Mouse (Mus musculus) heart, embryonic 14.5 days (tissue): ENCODE results near the gene Bmper. TPM values are rescaled to one million over a fixed set of nuclear protein-coding genes. Genes with fewer than 3 reads are reported as not detected.

Source experiments
- ATAC-seq: fragments of 200-750 bp; cut with Nextera tagmentation; 2 replicates; pipeline ENCODE4 v1.8.0; 2017; ENCODE audit warnings: low read depth, moderate TSS enrichment; ENCODE audit not compliant: insufficient number of reproducible peaks, insufficient read depth, low FRiP score
- H3K27ac ChIP-seq, 2 experiments: fragments of 200-500 bp in 1 of 2; fragments of 300-500 bp in 1 of 2; sonication (generic) in 1 of 2; replicated peaks in 1 of 2; 2 replicates each; pipeline ENCODE4 v1.5.1; 2012 to 2014; ENCODE audit warnings: low read depth in 2 of 2, low read length in 2 of 2, control low read depth in 1 of 2, mild to moderate bottlenecking in 1 of 2, mixed read lengths in 1 of 2; ENCODE audit not compliant: control insufficient read depth in 1 of 2, insufficient read depth in 1 of 2
- H3K27me3 ChIP-seq: fragments of 300-500 bp; sonication (generic); 2 replicates; pipeline ENCODE4 v1.6.1; 2014; ENCODE audit warnings: mild to moderate bottlenecking, low read length, control low read depth; ENCODE audit not compliant: control insufficient read depth, insufficient read depth
- H3K36me3 ChIP-seq: fragments of 300-500 bp; sonication (generic); 2 replicates; pipeline ENCODE4 v1.6.1; 2014; ENCODE audit warnings: mild to moderate bottlenecking, control low read depth, low read length, mixed read lengths; ENCODE audit not compliant: control insufficient read depth, insufficient read depth
- H3K4me1 ChIP-seq, 2 experiments: fragments of 200-500 bp in 1 of 2; fragments of 300-500 bp in 1 of 2; sonication (generic) in 1 of 2; 2 replicates each; pipeline ENCODE4 v1.6.1; 2012 to 2014; ENCODE audit warnings: low read length in 2 of 2, control low read depth in 1 of 2, mixed read lengths in 1 of 2; ENCODE audit not compliant: control insufficient read depth in 2 of 2, insufficient read depth in 2 of 2
- H3K4me2 ChIP-seq: fragments of 300-500 bp; sonication (generic); 2 replicates; pipeline ENCODE4 v1.6.1; 2014; ENCODE audit warnings: mild to moderate bottlenecking, low read length
- H3K4me3 ChIP-seq, 2 experiments: fragments of 200-500 bp in 1 of 2; fragments of 300-500 bp in 1 of 2; sonication (generic) in 1 of 2; 2 replicates each; pipeline ENCODE4 v1.5.1; 2012 to 2014; ENCODE audit warnings: low read length in 2 of 2, mild to moderate bottlenecking in 2 of 2, control low read depth in 1 of 2, low read depth in 1 of 2, moderate library complexity in 1 of 2; ENCODE audit not compliant: control insufficient read depth in 1 of 2, insufficient read depth in 1 of 2
- H3K9ac ChIP-seq: fragments of 300-500 bp; sonication (generic); 2 replicates; pipeline ENCODE4 v1.6.1; 2014; ENCODE audit warnings: mild to moderate bottlenecking, low read length
- H3K9me3 ChIP-seq: fragments of 300-500 bp; sonication (generic); 2 replicates; pipeline ENCODE4 v1.6.1; 2016; ENCODE audit warnings: low read length, control low read depth; ENCODE audit not compliant: control insufficient read depth
- WGBS: fragments of 180-500 bp; shearing (Covaris S2); extraction: QIAGEN DNeasy Blood & Tissue Kit; methylation state at CpG from one replicate; pipeline ENCODE4 v1.1.7; 2014; 5-methylcytosine and 5-hydroxymethylcytosine counted together
- polyA plus RNA-seq: library from polyadenylated mRNA; unstranded; fragments of >200 nt; fragmentation: Nextera tagmentation; extraction: Ambion mirVana; gene quantifications from 2 replicates; pipeline ENCODE4 v1.2.1, GENCODE M21; 2014

The Bmper gene
- polyA plus RNA-seq, 1 experiment from 2014 or later = 7.9 TPM

- H3K27me3 ChIP-seq = no peaks in the 10 kb centered on the region
- WGBS = 25% methylated on average over 8 of the region's 8 CpGs
- H3K4me1 ChIP-seq = peaks cover 2 to 8% of the 10 kb centered on the region in 2 experiments
- H3K4me2 ChIP-seq = peak overlapping the region; percentile 37
- H3K36me3 ChIP-seq = no peaks in the 10 kb centered on the region
- H3K27ac ChIP-seq = peak overlapping the region; percentile 36 to 58; a peak in 3 of 4 replicates
- no peak overlapping the region for H3K9ac ChIP-seq
- ATAC-seq = no peak
- no peak overlapping the region for H3K4me3 ChIP-seq
- H3K9me3 ChIP-seq = no peaks in the 10 kb centered on the region
Observed at GRCm38 (mm10) chr9:23345093-23345844, 122.4 kb downstream of the Bmper start.

DNA sequence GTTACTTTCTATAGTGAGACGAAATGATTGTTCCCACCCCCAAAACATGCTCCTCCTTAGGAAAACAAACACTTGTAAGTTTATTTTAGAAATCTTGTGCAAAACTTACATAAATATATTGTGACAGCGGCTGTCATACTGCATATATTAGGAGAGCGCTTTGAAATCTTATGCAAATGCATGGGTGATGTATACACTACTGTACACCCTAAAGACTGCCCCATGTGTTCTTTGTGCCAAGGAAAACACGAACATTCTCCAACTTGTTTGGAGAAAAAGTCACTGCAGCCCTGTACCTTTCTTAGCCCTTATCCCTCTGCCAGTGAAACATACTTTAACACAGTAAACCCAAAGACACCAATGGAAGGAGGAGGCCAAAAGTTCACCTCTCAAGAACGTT, 126.7 kb downstream of the Bmper start:
- 81% methylated on average over 5 of the region's 5 CpGs for WGBS
- ATAC-seq = no peak
- H3K9me3 ChIP-seq = no peaks in the 10 kb centered on the region

GRCm38 (mm10) chr9:23351400-23351799, 128.5 kb downstream of the Bmper start:
- Histone ChIP-seq H3K27ac (no peak overlapping the region), H3K4me2 (no peak overlapping the region), H3K4me1 (peaks cover 2 to 14% of the 10 kb centered on the region in 2 experiments), H3K9ac (no peak overlapping the region), H3K36me3 (no peaks in the 10 kb centered on the region), H3K9me3 (no peaks in the 10 kb centered on the region), H3K27me3 (no peaks in the 10 kb centered on the region), H3K4me3 (no peak overlapping the region)
- ATAC-seq = no peak
- WGBS = 82% methylated on average over 8 of the region's 8 CpGs

More for the DNA sequence above, 126.7 kb downstream of the Bmper start:
- Histone ChIP-seq H3K9ac (no peak overlapping the region), H3K36me3 (no peaks in the 10 kb centered on the region), H3K4me3 (no peak overlapping the region), H3K27me3 (no peaks in the 10 kb centered on the region), H3K4me1 (peaks cover 3 to 14% of the 10 kb centered on the region in 2 experiments), H3K27ac (no peak overlapping the region), H3K4me2 (no peak overlapping the region)

GRCm38 (mm10) chr9:23352396-23352795, 129.5 kb downstream of the Bmper start:
- 87% methylated on average over 2 of the region's 2 CpGs for WGBS
- no peaks in the 10 kb centered on the region for H3K36me3 ChIP-seq
- H3K4me1 ChIP-seq = peaks cover 2 to 14% of the 10 kb centered on the region in 2 experiments
- ATAC-seq = no peak
- no peak overlapping the region for H3K4me2 ChIP-seq
- H3K4me3 ChIP-seq = no peak overlapping the region
- no peaks in the 10 kb centered on the region for H3K27me3 ChIP-seq
- H3K9ac ChIP-seq = no peak overlapping the region
- no peaks in the 10 kb centered on the region for H3K9me3 ChIP-seq
- no peak overlapping the region for H3K27ac ChIP-seq

- H3K4me3 ChIP-seq = no peak overlapping the region
- peaks cover 2 to 14% of the 10 kb centered on the region in 2 experiments; a peak in 3 of 4 replicates for H3K4me1 ChIP-seq
- 20% methylated on average over 5 of the region's 5 CpGs for WGBS
- peak; percentile 56 for ATAC-seq
- H3K4me2 ChIP-seq = no peak overlapping the region
- H3K27me3 ChIP-seq = no peaks in the 10 kb centered on the region
- H3K36me3 ChIP-seq = no peaks in the 10 kb centered on the region
- peak overlapping the region; percentile 50 to 59 for H3K27ac ChIP-seq
- no peaks in the 10 kb centered on the region for H3K9me3 ChIP-seq
- H3K9ac ChIP-seq = no peak overlapping the region
Observed at GRCm38 (mm10) chr9:23354201-23354820, 131.4 kb downstream of the Bmper start.

- no peak for ATAC-seq
- H3K36me3 ChIP-seq = no peaks in the 10 kb centered on the region
- no peak overlapping the region for H3K27ac ChIP-seq
- no peak overlapping the region for H3K4me3 ChIP-seq
- peaks cover 2 to 14% of the 10 kb centered on the region in 2 experiments; a peak in 3 of 4 replicates for H3K4me1 ChIP-seq
- WGBS = 83% methylated on average over 2 of the region's 2 CpGs
- H3K27me3 ChIP-seq = no peaks in the 10 kb centered on the region
- no peaks in the 10 kb centered on the region for H3K9me3 ChIP-seq
- no peak overlapping the region for H3K4me2 ChIP-seq
- no peak overlapping the region for H3K9ac ChIP-seq
Observed at GRCm38 (mm10) chr9:23358108-23358507, 135.2 kb downstream of the Bmper start.

DNA sequence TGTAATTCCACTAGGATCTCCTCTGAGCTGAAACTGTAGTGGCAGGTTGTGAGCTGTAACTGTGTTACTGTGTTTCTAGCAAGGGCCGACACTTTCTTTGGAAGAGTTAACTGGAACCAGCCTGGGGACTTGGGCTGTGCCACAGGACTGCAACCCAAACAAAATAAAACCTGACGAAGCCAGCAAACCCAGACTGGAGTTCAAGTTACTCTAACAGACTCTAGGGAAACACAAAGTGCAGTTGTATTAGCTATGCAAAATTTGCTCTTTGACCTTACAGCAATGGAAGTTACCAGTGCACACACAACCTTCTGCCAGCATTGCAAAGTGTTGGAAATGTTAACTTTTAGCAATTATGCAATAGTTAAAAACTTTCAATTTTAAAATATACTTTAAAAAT, 140.3 kb downstream of the Bmper start:
- Histone ChIP-seq H3K36me3 (no peaks in the 10 kb centered on the region), H3K9me3 (no peaks in the 10 kb centered on the region), H3K9ac (no peak overlapping the region), H3K4me3 (no peak overlapping the region), H3K4me2 (no peak overlapping the region), H3K27ac (no peak overlapping the region), H3K4me1 (no peaks in the 10 kb centered on the region), H3K27me3 (no peaks in the 10 kb centered on the region)
- WGBS = 71% methylated on average over 2 of the region's 2 CpGs
- no peak for ATAC-seq
